Mouse (Mus musculus) cerebellum, postnatal 25 days (tissue): ENCODE results near the gene Rnd2.
"Not testable (repeated sequence)": the region's sequence is repeated elsewhere in the genome, so short reads cannot be mapped to it uniquely, and the experiment has no call there.

ENCODE experiments used
- DNase-seq, 2 experiments: peaks; one replicate each; pipeline ENCODE4 v3.0.0; 2021; ENCODE audit warnings: mixed read lengths in 2 of 2

Gene Rnd2

GRCm38 (mm10) chr11:101470206-101470605 is 5.4 kb downstream of the Rnd2 start:
- DNase-seq: no peak

- no peak for DNase-seq
Observed at GRCm38 (mm10) chr11:101471926-101472325, 7.1 kb downstream of the Rnd2 start.

GRCm38 (mm10) chr11:101472336-101472735 is 7.5 kb downstream of the Rnd2 start:
- peak in 1 of 2 experiments; percentile 46 for DNase-seq

- DNase-seq: not testable (repeated sequence)
Observed at GRCm38 (mm10) chr11:101473686-101474085, 8.9 kb downstream of the Rnd2 start.

- DNase-seq: no peak
Observed at GRCm38 (mm10) chr11:101474298-101474697, 9.5 kb downstream of the Rnd2 start.

- not testable (repeated sequence) for DNase-seq
Observed at GRCm38 (mm10) chr11:101476361-101476760, 11.6 kb downstream of the Rnd2 start.

- DNase-seq: no peak
Observed at GRCm38 (mm10) chr11:101477194-101477551, 12.4 kb downstream of the Rnd2 start.

- no peak for DNase-seq
Observed at GRCm38 (mm10) chr11:101477552-101478211, 12.9 kb downstream of the Rnd2 start.

GRCm38 (mm10) chr11:101479171-101479635 is 14.4 kb downstream of the Rnd2 start:
- DNase-seq: no peak

GRCm38 (mm10) chr11:101480912-101481311 is 16.1 kb downstream of the Rnd2 start:
- no peak for DNase-seq

GRCm38 (mm10) chr11:101483804-101484203 is 19.0 kb downstream of the Rnd2 start:
- no peak for DNase-seq

- DNase-seq: no peak
Observed at GRCm38 (mm10) chr11:101484245-101484644, 19.4 kb downstream of the Rnd2 start.

GRCm38 (mm10) chr11:101484814-101485213 is 20.0 kb downstream of the Rnd2 start:
- DNase-seq: no peak

GRCm38 (mm10) chr11:101485509-101486028 is 20.8 kb downstream of the Rnd2 start:
- DNase-seq: no peak

GRCm38 (mm10) chr11:101486126-101486525 is 21.3 kb downstream of the Rnd2 start:
- no peak for DNase-seq

- DNase-seq: no peak
Observed at GRCm38 (mm10) chr11:101506269-101506780, 41.5 kb downstream of the Rnd2 start.

GRCm38 (mm10) chr11:101507090-101507489 is 42.3 kb downstream of the Rnd2 start:
- no peak for DNase-seq

GRCm38 (mm10) chr11:101518937-101519336 is 54.1 kb downstream of the Rnd2 start:
- DNase-seq: no peak

- no peak for DNase-seq
Observed at GRCm38 (mm10) chr11:101519364-101519763, 54.6 kb downstream of the Rnd2 start.
